Mouse (Mus musculus) liver, postnatal 0 days (tissue): ENCODE measurements at regions not wholly inside any gene's neighbourhood (a gene's known extent, or its start where the extent isn't known, plus 50 kb on each side); places are given as distances from the start of the nearest gene placed in this dataset.

Source experiments
- ATAC-seq: fragments of 200-750 bp; cut with Nextera tagmentation; 2 replicates; pipeline ENCODE4 v1.8.0; 2017; ENCODE audit warnings: mild to moderate bottlenecking, moderate library complexity
- DNase-seq: peaks from one replicate; pipeline ENCODE4 v3.0.0-alpha.2; 2016
- H3K27ac ChIP-seq: fragments of 300-500 bp; sonication (generic); 2 replicates; pipeline ENCODE4 v1.5.1; 2014; ENCODE audit warnings: antibody characterized with exemption, moderate library complexity, mild to moderate bottlenecking, low read depth
- H3K27me3 ChIP-seq: fragments of 300-500 bp; sonication (generic); 2 replicates; pipeline ENCODE4 v1.6.1; 2014; ENCODE audit warnings: low read length, control low read depth, mixed read lengths; ENCODE audit not compliant: insufficient read depth
- H3K36me3 ChIP-seq: fragments of 300-500 bp; sonication (generic); replicated peaks from 2 replicates; pipeline ENCODE4 v1.6.1; 2014; ENCODE audit warnings: mild to moderate bottlenecking, control low read depth, low read length, moderate library complexity, mixed read lengths; ENCODE audit not compliant: insufficient read depth
- H3K4me1 ChIP-seq: fragments of 300-500 bp; sonication (generic); 2 replicates; pipeline ENCODE4 v1.6.1; 2014; ENCODE audit warnings: antibody characterized with exemption, mild to moderate bottlenecking, control low read depth; ENCODE audit not compliant: insufficient read depth
- H3K4me2 ChIP-seq: fragments of 300-500 bp; sonication (generic); 2 replicates; pipeline ENCODE4 v1.6.1; 2014; ENCODE audit warnings: low read depth, mild to moderate bottlenecking, low read length, moderate library complexity, mixed read lengths
- H3K4me3 ChIP-seq: fragments of 300-500 bp; sonication (generic); 2 replicates; pipeline ENCODE4 v1.5.1; 2014; ENCODE audit warnings: low read depth, low read length
- H3K9ac ChIP-seq: fragments of 300-500 bp; sonication (generic); replicated peaks from 2 replicates; pipeline ENCODE4 v1.6.1; 2014; ENCODE audit warnings: mild to moderate bottlenecking, moderate library complexity
- H3K9me3 ChIP-seq: fragments of 300-500 bp; sonication (generic); 2 replicates; pipeline ENCODE4 v1.6.1; 2016; ENCODE audit warnings: mild to moderate bottlenecking, control low read depth, low read length, mixed read lengths
- CTCF ChIP-seq: sonication (generic); IDR thresholded peaks from 2 replicates; pipeline ENCODE4 v1.5.1; 2016; ENCODE audit warnings: antibody characterized with exemption, low read depth
- EP300 ChIP-seq: IDR thresholded peaks from 2 replicates; pipeline ENCODE4 v1.6.1; 2016; ENCODE audit warnings: antibody characterized with exemption, low read depth, mild to moderate bottlenecking
- WGBS: fragments of 180-500 bp; shearing (Covaris S2); extraction: QIAGEN DNeasy Blood & Tissue Kit; methylation state at CpG from one replicate; pipeline ENCODE4 v1.1.7; 2014; ENCODE audit not compliant: insufficient replicate concordance; 5-methylcytosine and 5-hydroxymethylcytosine counted together

DNA sequence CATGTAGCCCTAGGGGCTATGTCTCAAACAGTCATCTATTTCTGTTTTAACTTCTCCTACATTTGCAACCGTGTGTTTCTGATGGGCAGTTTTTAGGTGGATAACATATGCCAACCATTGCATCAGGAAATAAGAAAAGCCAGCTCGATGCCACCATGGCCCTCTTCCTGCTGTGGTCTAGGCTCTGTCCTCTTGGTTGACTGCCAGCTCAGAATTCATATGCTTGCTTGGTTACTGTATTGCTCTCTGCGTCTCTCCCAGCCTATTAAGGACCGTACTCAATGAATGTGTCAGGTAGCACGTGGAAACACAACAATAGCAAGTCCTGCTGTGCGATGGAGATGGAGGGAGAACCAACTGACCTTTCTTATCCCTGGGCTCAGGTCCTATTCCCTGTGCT lies 174.4 kb upstream of the 9630041A04Rik start:
- H3K4me3 ChIP-seq = no peak overlapping the region
- TF ChIP-seq EP300 (no peak), CTCF (no peak)
- no peak overlapping the region for H3K4me2 ChIP-seq
- DNase-seq = no peak
- 0 out of 2 replicates have a peak, but pooled peaks cover 3% of the 10 kb centered on the region for H3K27me3 ChIP-seq
- no peaks in the 10 kb centered on the region for H3K36me3 ChIP-seq
- H3K9me3 ChIP-seq = no peaks in the 10 kb centered on the region
- H3K9ac ChIP-seq = no peak overlapping the region
- no peaks in the 10 kb centered on the region for H3K4me1 ChIP-seq
- ATAC-seq = no peak
- 70% methylated on average over 6 of the region's 6 CpGs for WGBS
- H3K27ac ChIP-seq = no peak overlapping the region

DNA sequence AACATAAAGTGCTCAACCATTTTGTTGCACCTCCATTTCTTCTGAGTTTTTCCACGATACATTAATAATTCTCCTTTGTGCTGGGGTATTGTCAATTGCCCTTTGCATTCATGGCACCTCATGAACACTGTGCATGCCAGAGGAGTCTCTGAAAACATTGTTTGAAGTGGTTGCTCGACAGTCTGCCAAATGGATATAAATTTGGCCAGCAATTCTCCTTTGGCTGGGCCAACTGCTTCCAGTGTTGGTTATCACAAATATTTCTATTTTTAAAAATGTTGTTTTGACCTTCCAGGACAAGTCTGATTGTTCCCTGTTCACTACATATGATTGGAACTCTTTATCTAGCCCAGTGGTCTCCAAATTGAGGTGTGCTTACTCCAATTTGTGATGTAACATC lies 184.1 kb upstream of the 9630041A04Rik start:
- no peaks in the 10 kb centered on the region for H3K9me3 ChIP-seq
- no peaks in the 10 kb centered on the region for H3K36me3 ChIP-seq
- DNase-seq (no peak), ATAC-seq (no peak)
- H3K9ac ChIP-seq = no peak overlapping the region
- WGBS = 76% methylated on average over 2 of the region's 2 CpGs
- no peak overlapping the region for H3K4me3 ChIP-seq
- no peaks in the 10 kb centered on the region for H3K4me1 ChIP-seq
- no peak for TF ChIP-seq CTCF
- TF ChIP-seq EP300 = no peak
- no peak overlapping the region for H3K27ac ChIP-seq
- no peak overlapping the region for H3K4me2 ChIP-seq
- H3K27me3 ChIP-seq = no peaks in the 10 kb centered on the region

DNA sequence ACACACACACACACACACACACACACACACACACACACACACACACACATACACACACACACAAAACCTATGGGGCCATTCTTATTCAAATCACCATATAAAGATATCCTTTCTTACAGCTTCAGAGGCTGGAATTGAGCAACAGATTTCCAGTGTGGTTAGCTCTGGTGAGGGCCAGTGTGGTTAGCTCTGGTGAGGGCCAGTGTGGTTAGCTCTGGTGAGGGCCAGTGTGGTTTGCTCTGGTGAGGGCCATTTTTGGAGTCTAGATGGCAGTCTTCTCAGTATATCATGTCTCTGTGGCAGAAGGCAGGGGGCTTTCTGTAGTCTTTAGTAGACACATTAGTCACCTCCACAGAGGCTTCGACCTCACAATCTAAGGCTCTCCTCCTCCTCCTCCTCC lies 191.5 kb upstream of the 9630041A04Rik start:
- no peak for ATAC-seq
- WGBS = 64% methylated on average over 1 of the region's 1 CpGs

DNA sequence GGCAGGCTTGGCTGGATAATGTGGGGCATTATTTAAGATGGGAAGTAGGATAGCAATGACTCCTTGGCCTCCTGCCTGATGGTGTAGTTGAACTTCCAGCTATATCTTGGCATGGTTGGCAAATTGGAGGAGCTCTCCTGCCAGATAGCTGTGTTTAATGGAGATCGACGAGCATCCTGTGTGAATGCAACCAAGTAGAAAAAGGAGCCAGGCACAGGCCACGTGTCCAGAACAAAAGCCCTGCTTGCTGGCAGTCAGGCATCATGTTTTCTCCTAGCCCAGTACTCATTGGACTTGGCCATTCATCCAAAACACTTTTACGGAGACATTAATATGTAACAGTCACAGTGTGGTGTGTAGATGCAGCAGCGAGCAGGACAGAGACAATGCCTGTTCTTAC lies 211.8 kb upstream of the 9630041A04Rik start:
- Histone ChIP-seq H3K27ac (no peak overlapping the region), H3K4me1 (no peaks in the 10 kb centered on the region), H3K4me2 (no peak overlapping the region), H3K36me3 (no peaks in the 10 kb centered on the region), H3K9ac (no peak overlapping the region), H3K27me3 (no peaks in the 10 kb centered on the region), H3K9me3 (0 out of 2 replicates have a peak, but pooled peaks cover 4% of the 10 kb centered on the region), H3K4me3 (no peak overlapping the region)
- ATAC-seq (no peak), DNase-seq (no peak)
- 75% methylated on average over 5 of the region's 5 CpGs for WGBS
- no peak for TF ChIP-seq EP300
- TF ChIP-seq CTCF = no peak

More for the DNA sequence above, 191.5 kb upstream of the 9630041A04Rik start:
- Histone ChIP-seq H3K4me2 (no peak overlapping the region), H3K27ac (no peak overlapping the region), H3K4me1 (no peaks in the 10 kb centered on the region), H3K9me3 (no peaks in the 10 kb centered on the region), H3K36me3 (no peaks in the 10 kb centered on the region), H3K27me3 (no peaks in the 10 kb centered on the region), H3K9ac (no peak overlapping the region), H3K4me3 (no peak overlapping the region)
- DNase-seq = no peak
- TF ChIP-seq CTCF (no peak), EP300 (no peak)

GRCm38 (mm10) chr9:101641524-101641923 lies 220.1 kb upstream of the 9630041A04Rik start:
- Histone ChIP-seq H3K9me3 (0 out of 2 replicates have a peak, but pooled peaks cover 4% of the 10 kb centered on the region), H3K4me1 (no peaks in the 10 kb centered on the region), H3K27me3 (no peaks in the 10 kb centered on the region), H3K36me3 (no peaks in the 10 kb centered on the region), H3K4me2 (no peak overlapping the region), H3K27ac (no peak overlapping the region), H3K4me3 (no peak overlapping the region), H3K9ac (no peak overlapping the region)
- TF ChIP-seq EP300 = no peak
- 30% methylated on average over 3 of the region's 3 CpGs for WGBS
- DNase-seq = no peak
- ATAC-seq = no peak

GRCm38 (mm10) chr9:101640598-101640997 lies 221.0 kb upstream of the 9630041A04Rik start:
- DNase-seq (no peak), ATAC-seq (no peak)
- H3K27me3 ChIP-seq = no peaks in the 10 kb centered on the region
- H3K4me1 ChIP-seq = no peaks in the 10 kb centered on the region
- no peak overlapping the region for H3K4me3 ChIP-seq
- no peak overlapping the region for H3K9ac ChIP-seq
- 0 out of 2 replicates have a peak, but pooled peaks cover 4% of the 10 kb centered on the region for H3K9me3 ChIP-seq
- no peak overlapping the region for H3K4me2 ChIP-seq
- no peak overlapping the region for H3K27ac ChIP-seq
- no peak for TF ChIP-seq EP300
- no peak for TF ChIP-seq CTCF
- H3K36me3 ChIP-seq = no peaks in the 10 kb centered on the region

- DNase-seq = no peak
- H3K27ac ChIP-seq = no peak overlapping the region
- no peaks in the 10 kb centered on the region for H3K27me3 ChIP-seq
- no peak for TF ChIP-seq EP300
- H3K9me3 ChIP-seq = no peaks in the 10 kb centered on the region
- H3K4me3 ChIP-seq = no peak overlapping the region
- H3K9ac ChIP-seq = no peak overlapping the region
- no peak overlapping the region for H3K4me2 ChIP-seq
- no peaks in the 10 kb centered on the region for H3K36me3 ChIP-seq
- H3K4me1 ChIP-seq = no peaks in the 10 kb centered on the region
- WGBS = 57% methylated on average over 2 of the region's 2 CpGs
- ATAC-seq = no peak
Observed at GRCm38 (mm10) chr9:101616261-101616660, 245.4 kb upstream of the 9630041A04Rik start.
